Mouse (Mus musculus) midbrain, embryonic 11.5 days (tissue): Measurements from ENCODE around the gene Cyfip1. TPM values are rescaled to one million over a fixed set of nuclear protein-coding genes. Genes with fewer than 3 reads are reported as not detected.

ENCODE experiments used
- ATAC-seq: fragments of 200-750 bp; cut with Nextera tagmentation; 2 replicates; pipeline ENCODE4 v1.8.0; 2017; ENCODE audit warnings: moderate TSS enrichment, moderate library complexity; ENCODE audit not compliant: low FRiP score
- DNase-seq: peaks from one replicate; pipeline ENCODE4 v3.0.0; 2015; ENCODE audit warnings: low spot score; ENCODE audit errors: missing footprints
- H3K27ac ChIP-seq: fragments of 300-500 bp; sonication (generic); 2 replicates; pipeline ENCODE4 v1.5.1; 2014; ENCODE audit warnings: low read depth, low read length
- H3K27me3 ChIP-seq: fragments of 300-500 bp; sonication (generic); 2 replicates; pipeline ENCODE4 v1.6.1; 2014; ENCODE audit warnings: mild to moderate bottlenecking, low read length, moderate library complexity, mixed read lengths; ENCODE audit not compliant: control insufficient read depth, insufficient read depth
- H3K36me3 ChIP-seq: fragments of 300-500 bp; sonication (generic); 2 replicates; pipeline ENCODE4 v1.6.1; 2014; ENCODE audit warnings: mild to moderate bottlenecking, low read length, moderate library complexity, mixed read lengths; ENCODE audit not compliant: control insufficient read depth, insufficient read depth
- H3K4me1 ChIP-seq: fragments of 300-500 bp; sonication (generic); 2 replicates; pipeline ENCODE4 v1.6.1; 2014; ENCODE audit warnings: low read length; ENCODE audit not compliant: control insufficient read depth, insufficient read depth
- H3K4me2 ChIP-seq: fragments of 300-500 bp; sonication (generic); 2 replicates; pipeline ENCODE4 v1.6.1; 2014; ENCODE audit warnings: mild to moderate bottlenecking, moderate library complexity
- H3K4me3 ChIP-seq: fragments of 300-500 bp; sonication (generic); 2 replicates; pipeline ENCODE4 v1.5.1; 2014; ENCODE audit warnings: low read depth, low read length
- H3K9ac ChIP-seq: fragments of 300-500 bp; sonication (generic); 2 replicates; pipeline ENCODE4 v1.6.1; 2014; ENCODE audit warnings: low read length
- H3K9me3 ChIP-seq: fragments of 300-500 bp; sonication (generic); 2 replicates; pipeline ENCODE4 v1.6.1; 2016; ENCODE audit warnings: low read length; ENCODE audit not compliant: control insufficient read depth
- WGBS: fragments of 180-500 bp; shearing (Covaris S2); extraction: QIAGEN DNeasy Blood & Tissue Kit; methylation state at CpG from one replicate; pipeline ENCODE4 v1.1.7; 2014; 5-methylcytosine and 5-hydroxymethylcytosine counted together
- polyA plus RNA-seq: library from polyadenylated mRNA; unstranded; fragments of >200 nt; fragmentation: Nextera tagmentation; extraction: Ambion mirVana; gene quantifications from 2 replicates; pipeline ENCODE4 v1.2.1, GENCODE M21; 2014

The Cyfip1 gene
- polyA plus RNA-seq, 1 experiment from 2014 or later: 80.6 TPM

GRCm38 (mm10) chr7:55969415-55969814 is 127.9 kb downstream of the Cyfip1 start:
- Histone ChIP-seq H3K27me3 (no peaks in the 10 kb centered on the region), H3K4me2 (no peak overlapping the region), H3K9me3 (no peaks in the 10 kb centered on the region), H3K36me3 (no peaks in the 10 kb centered on the region), H3K4me3 (no peak overlapping the region), H3K4me1 (no peaks in the 10 kb centered on the region), H3K9ac (no peak overlapping the region), H3K27ac (no peak overlapping the region)
- ATAC-seq (no peak), DNase-seq (no peak)
- 73% methylated on average over 1 of the region's 1 CpGs for WGBS

DNA sequence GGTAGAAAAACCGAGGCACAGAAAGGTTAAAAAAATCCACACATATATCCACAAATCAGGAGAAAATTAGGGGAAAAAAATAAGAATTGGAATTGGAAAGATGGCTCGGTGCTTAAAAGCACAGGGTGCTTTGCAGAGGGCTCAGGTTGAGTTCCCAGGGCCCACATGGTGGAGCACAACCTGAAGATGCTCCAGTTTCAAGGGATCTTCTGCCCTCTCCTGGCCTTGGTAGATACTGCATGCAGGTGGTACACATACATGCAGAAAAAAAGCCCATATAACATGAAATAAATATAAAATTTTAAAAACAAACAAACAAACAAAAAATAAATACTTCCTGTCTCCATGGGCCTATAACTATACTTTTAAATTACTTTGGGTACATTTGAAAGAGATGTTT is 132.9 kb downstream of the Cyfip1 start:
- peaks cover 2% of the 10 kb centered on the region; the same call in 1 of the 2 replicates for H3K36me3 ChIP-seq
- no peaks in the 10 kb centered on the region for H3K4me1 ChIP-seq
- no peaks in the 10 kb centered on the region for H3K27me3 ChIP-seq
- no peak for ATAC-seq
- WGBS: 93% methylated on average over 2 of the region's 2 CpGs
- DNase-seq: no peak
- H3K4me3 ChIP-seq: no peak overlapping the region
- no peak overlapping the region for H3K9ac ChIP-seq
- H3K9me3 ChIP-seq: no peaks in the 10 kb centered on the region
- H3K4me2 ChIP-seq: no peak overlapping the region
- H3K27ac ChIP-seq: no peak overlapping the region

DNA sequence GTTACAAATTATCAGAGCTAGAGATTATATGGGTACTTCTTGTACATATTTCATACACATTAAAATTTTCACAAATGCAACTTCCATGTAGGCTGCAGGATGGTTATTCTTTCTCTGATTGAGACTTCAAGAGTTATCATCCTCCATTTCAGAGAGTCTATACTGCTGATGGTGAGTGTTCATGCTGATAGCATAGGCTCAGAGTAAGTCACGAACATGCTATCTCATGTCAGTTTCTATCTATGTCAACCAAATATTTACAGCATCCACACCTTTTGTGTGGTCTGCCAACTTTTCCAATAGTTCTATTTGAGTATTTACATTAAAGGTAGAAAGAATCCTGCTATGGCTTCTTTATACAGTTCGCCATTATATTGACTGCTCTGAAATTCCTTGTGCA is 140.0 kb downstream of the Cyfip1 start:
- Histone ChIP-seq H3K27me3 (no peaks in the 10 kb centered on the region), H3K27ac (no peak overlapping the region), H3K9ac (no peak overlapping the region), H3K4me3 (no peak overlapping the region), H3K4me2 (no peak overlapping the region), H3K36me3 (peaks cover 9% of the 10 kb centered on the region; the same call in 1 of the 2 replicates), H3K9me3 (no peaks in the 10 kb centered on the region), H3K4me1 (no peaks in the 10 kb centered on the region)
- WGBS: 93% methylated on average over 2 of the region's 2 CpGs
- ATAC-seq (no peak), DNase-seq (no peak)

Other genes with a start within 250 kb of the Cyfip1 start
- 0.96 and 1.0 TPM in 2 replicates for gene Siglech, start 73.6 kb upstream of the Cyfip1 start, polyA plus RNA-seq
- gene Tubgcp5, start 47.6 kb upstream of the Cyfip1 start, polyA plus RNA-seq: 31.8 and 37.4 TPM in 2 replicates
- 44.8 and 48.0 TPM in 2 replicates for gene Nipa2, start 120.7 kb downstream of the Cyfip1 start, polyA plus RNA-seq
- 10.2 and 10.9 TPM in 2 replicates for gene Nipa1, start 178.2 kb downstream of the Cyfip1 start, polyA plus RNA-seq
- gene Herc2, start 208.5 kb downstream of the Cyfip1 start, polyA plus RNA-seq: 24.4 and 27.6 TPM in 2 replicates